Mouse (Mus musculus) heart, adult 2 months (tissue): ENCODE data around the gene Gnb3. TPM values are rescaled to one million over a fixed set of nuclear protein-coding genes. Genes with fewer than 3 reads are reported as not detected.
"Not testable (repeated sequence)": the region's sequence is repeated elsewhere in the genome, so short reads cannot be mapped to it uniquely, and the experiment has no call there.

Experiments
- DNase-seq, 2 experiments: peaks; one replicate each; pipeline ENCODE4 v3.0.0; 2021
- H3K27ac ChIP-seq: fragments of 200-600 bp; 2 replicates; pipeline ENCODE4 v1.8.1; 2022
- H3K27me3 ChIP-seq: fragments of 200-500 bp; 2 replicates; pipeline ENCODE4 v1.6.1; 2012; ENCODE audit warnings: mild to moderate bottlenecking, low read length, inconsistent platforms, mixed read lengths; ENCODE audit not compliant: control insufficient read depth, insufficient read depth
- H3K36me3 ChIP-seq: fragments of 200-500 bp; 2 replicates; pipeline ENCODE4 v1.6.1; 2012; ENCODE audit warnings: low read length, inconsistent platforms; ENCODE audit not compliant: control insufficient read depth, insufficient read depth
- H3K4me1 ChIP-seq: fragments of 200-500 bp; 2 replicates; pipeline ENCODE4 v1.6.1; 2011; ENCODE audit warnings: low read length; ENCODE audit not compliant: control insufficient read depth, insufficient read depth
- H3K4me3 ChIP-seq: fragments of 200-600 bp; 2 replicates; pipeline ENCODE4 v1.8.1; 2022
- H3K79me2 ChIP-seq: fragments of 200-500 bp; replicated peaks from 2 replicates; pipeline ENCODE4 v1.6.1; 2012; ENCODE audit warnings: mild to moderate bottlenecking, inconsistent platforms, low read length, moderate library complexity, mixed read lengths; ENCODE audit not compliant: control insufficient read depth, insufficient read depth
- H3K9ac ChIP-seq: fragments of 200-500 bp; 2 replicates; pipeline ENCODE4 v1.6.1; 2012; ENCODE audit warnings: low read depth, mild to moderate bottlenecking, control low read depth, inconsistent platforms, low read length, mixed read lengths
- CTCF ChIP-seq: fragments of 200-600 bp; IDR thresholded peaks from 2 replicates; pipeline ENCODE4 v1.8.1; 2022; ENCODE audit warnings: antibody characterized with exemption, mild to moderate bottlenecking, moderate library complexity
- EP300 ChIP-seq: fragments of 200-500 bp; IDR thresholded peaks from 2 replicates; pipeline ENCODE4 v1.6.1; 2011; ENCODE audit warnings: low read depth, low read length, control low read depth; ENCODE audit not compliant: insufficient read depth
- POLR2A ChIP-seq: fragments of 200-500 bp; IDR thresholded peaks from 2 replicates; pipeline ENCODE4 v1.6.1; 2011; ENCODE audit warnings: mild to moderate bottlenecking, low read depth, low read length, control low read depth; ENCODE audit not compliant: insufficient read depth
- WGBS: fragments of 180-500 bp; shearing (Covaris S2); methylation state at CpG from one replicate; pipeline ENCODE4 v1.1.7; 2018; 5-methylcytosine and 5-hydroxymethylcytosine counted together
- intact Hi-C: fragments of 180-260 bp; cut with DNase I; formaldehyde crosslinking; loops from one replicate; pipeline ENCODE4 v1.15.1; 2025
- polyA plus RNA-seq: library from polyadenylated mRNA; depleted of rRNA; stranded (reverse); fragments of >200 nt; gene quantifications from 2 replicates; pipeline ENCODE4 v1.2.3, GENCODE M21; 2012
- total RNA-seq, 2 experiments: library from RNA; stranded (reverse); gene quantifications; 2 replicates each; pipeline ENCODE4 v1.2.3; 2021

The Gnb3 gene
- total and polyA plus RNA-seq, 3 experiments, result 6.1 to 14.0 (median 10.9) TPM

DNA sequence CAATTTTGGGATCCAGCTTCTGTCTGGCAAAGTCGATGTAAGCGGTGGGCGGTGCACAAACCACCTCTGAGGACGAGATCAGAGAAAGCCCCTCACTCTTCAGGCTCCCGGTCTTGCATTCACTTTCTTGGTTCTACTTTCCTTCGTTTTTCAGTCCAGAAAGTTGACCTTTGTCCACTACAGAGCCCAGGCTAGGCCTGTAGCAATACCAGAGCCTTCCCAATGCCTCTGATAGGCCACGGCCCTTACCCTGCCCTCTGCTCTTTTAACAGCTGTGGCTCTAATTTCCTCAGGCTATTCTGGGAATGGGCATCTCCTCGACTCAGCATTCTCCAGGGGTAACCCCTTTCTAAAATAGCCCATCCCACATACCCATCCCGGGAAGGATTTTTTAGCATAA lies 27.2 kb downstream of the Gnb3 start:
- no peaks in the 10 kb centered on the region for H3K79me2 ChIP-seq
- no peak for TF ChIP-seq POLR2A
- no peak for TF ChIP-seq CTCF
- no peak for TF ChIP-seq EP300
- WGBS, result 27% methylated on average over 9 of the region's 9 CpGs
- H3K27ac ChIP-seq, result peak overlapping the region; percentile 92
- peak overlapping the region; percentile 70 for H3K9ac ChIP-seq
- intact Hi-C loops, result no loop called here
- no peaks in the 10 kb centered on the region for H3K27me3 ChIP-seq
- H3K36me3 ChIP-seq, result no peaks in the 10 kb centered on the region; the same call in 1 of the 2 replicates
- H3K4me1 ChIP-seq, result peaks cover 13% of the 10 kb centered on the region
- DNase-seq, result peak; percentile 12 to 24
- peak overlapping the region; percentile 85 for H3K4me3 ChIP-seq

DNA sequence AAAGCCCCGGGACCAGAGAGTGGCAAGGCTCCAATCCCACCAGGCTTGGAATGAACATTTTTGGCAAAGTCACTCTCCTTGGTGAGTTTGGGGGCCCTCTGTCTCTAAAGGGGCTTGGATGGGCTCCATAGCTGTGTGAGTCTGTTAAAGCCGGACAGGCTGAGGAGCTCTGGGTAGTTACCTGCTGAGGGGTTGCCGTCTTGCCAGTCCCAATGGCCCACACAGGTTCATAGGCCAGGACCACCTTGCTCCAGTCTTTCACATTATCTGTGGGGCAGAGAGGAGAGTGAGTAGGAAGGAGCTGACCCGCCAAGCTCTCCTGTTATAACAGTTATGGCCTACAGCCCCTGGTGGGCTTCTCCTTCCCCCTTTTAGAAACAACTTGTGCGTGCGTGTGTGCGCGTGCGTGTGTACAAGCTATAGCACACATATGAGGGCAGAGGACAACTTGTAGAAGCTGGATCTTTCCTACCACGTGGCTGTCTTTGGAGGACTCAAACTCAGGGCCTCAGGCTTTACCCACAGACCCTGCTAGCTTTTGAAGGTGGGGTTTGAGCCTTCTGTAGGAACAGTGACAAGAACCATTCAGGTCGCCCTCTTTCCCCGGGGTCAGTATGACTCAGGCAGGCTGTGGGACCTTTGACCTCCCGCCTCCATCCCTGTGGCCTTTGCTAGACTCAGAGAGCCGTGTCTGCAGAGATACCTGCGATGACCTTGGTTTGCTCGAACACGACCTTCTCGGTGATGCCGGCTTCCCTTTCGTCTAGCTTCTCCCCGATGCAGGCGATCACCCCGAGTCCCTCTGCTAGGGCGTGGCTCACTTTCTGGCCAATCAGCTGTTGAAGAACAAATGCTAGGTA lies 28.1 kb downstream of the Gnb3 start:
- H3K9ac ChIP-seq, result no peak overlapping the region
- H3K27me3 ChIP-seq, result no peaks in the 10 kb centered on the region
- intact Hi-C loops, result no loop called here
- H3K36me3 ChIP-seq, result no peaks in the 10 kb centered on the region; the same call in 1 of the 2 replicates
- TF ChIP-seq POLR2A (no peak), CTCF (no peak), EP300 (no peak)
- peak; percentile 7 to 13 for DNase-seq
- H3K27ac ChIP-seq, result no peak overlapping the region
- no peaks in the 10 kb centered on the region for H3K79me2 ChIP-seq
- H3K4me3 ChIP-seq, result no peak overlapping the region; the same call in 1 of the 2 replicates
- 72% methylated on average over 24 of the region's 24 CpGs for WGBS
- H3K4me1 ChIP-seq, result peaks cover 16% of the 10 kb centered on the region

DNA sequence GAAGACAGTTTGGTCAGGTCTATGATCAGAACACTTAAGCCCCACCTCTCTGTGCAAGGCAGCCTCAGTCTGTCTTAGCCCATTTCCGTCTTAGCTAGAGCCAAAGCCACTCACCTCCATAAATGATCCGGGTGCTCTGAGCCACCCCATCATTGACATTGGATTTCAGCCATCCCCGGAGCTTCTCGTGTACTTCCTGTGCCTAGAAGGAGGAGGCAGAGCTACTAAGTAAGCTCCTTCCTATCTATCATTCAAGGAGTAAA lies 28.7 kb downstream of the Gnb3 start:
- Histone ChIP-seq H3K79me2 (no peaks in the 10 kb centered on the region), H3K27ac (no peak overlapping the region), H3K4me1 (peaks cover 16% of the 10 kb centered on the region), H3K4me3 (no peak overlapping the region), H3K36me3 (no peaks in the 10 kb centered on the region; the same call in 1 of the 2 replicates), H3K27me3 (no peaks in the 10 kb centered on the region), H3K9ac (no peak overlapping the region)
- intact Hi-C loops, result no loop called here
- TF ChIP-seq EP300 (no peak), POLR2A (no peak), CTCF (no peak)
- 41% methylated on average over 4 of the region's 4 CpGs for WGBS
- DNase-seq, result no peak

DNA sequence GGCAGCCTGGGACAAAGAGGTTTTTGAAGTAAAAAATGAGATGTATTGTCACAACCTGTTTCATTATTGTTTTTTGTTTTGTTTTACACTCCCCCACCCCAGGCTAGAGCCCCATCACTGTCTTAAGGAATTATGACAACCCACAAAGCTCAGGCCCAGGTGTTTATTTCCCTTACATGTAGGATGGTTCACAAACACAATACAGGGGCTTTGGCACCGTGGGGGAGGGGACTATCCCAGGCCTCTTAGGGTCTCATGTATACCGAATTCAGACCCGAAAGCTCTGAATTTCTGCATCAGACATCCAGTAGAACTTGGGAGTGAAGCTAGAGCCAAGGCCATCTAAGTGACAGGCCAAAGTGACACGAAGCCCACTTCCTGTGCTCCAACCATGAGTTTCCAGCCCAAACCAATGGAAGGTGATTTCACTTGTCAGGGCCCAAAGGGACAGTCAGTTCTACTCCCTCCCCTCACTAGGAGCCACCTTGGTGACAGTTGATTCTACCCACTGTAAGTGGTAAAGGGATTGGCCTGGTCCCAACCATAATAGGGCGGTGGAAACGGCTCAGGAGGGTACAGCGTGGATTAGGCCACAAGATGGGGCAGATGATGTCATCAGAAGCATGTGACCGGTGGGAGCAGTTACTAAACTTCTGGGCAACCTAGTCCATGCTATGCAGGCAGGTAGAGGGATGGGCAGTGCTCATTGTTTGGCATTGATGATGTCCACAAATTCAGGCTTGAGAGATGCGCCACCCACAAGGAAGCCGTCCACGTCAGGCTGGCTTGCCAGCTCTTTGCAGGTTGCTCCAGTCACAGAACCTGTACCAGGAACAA lies 29.3 kb downstream of the Gnb3 start:
- intact Hi-C loops, H3K27ac ChIP-seq, H3K27me3 ChIP-seq, H3K9ac ChIP-seq, H3K4me3 ChIP-seq, H3K79me2 ChIP-seq, H3K36me3 ChIP-seq: not testable (repeated sequence)
- peak; percentile 10 to 16 for DNase-seq
- H3K4me1 ChIP-seq, result peaks cover 16% of the 10 kb centered on the region
- WGBS, result 70% methylated on average over 11 of the region's 11 CpGs

DNA sequence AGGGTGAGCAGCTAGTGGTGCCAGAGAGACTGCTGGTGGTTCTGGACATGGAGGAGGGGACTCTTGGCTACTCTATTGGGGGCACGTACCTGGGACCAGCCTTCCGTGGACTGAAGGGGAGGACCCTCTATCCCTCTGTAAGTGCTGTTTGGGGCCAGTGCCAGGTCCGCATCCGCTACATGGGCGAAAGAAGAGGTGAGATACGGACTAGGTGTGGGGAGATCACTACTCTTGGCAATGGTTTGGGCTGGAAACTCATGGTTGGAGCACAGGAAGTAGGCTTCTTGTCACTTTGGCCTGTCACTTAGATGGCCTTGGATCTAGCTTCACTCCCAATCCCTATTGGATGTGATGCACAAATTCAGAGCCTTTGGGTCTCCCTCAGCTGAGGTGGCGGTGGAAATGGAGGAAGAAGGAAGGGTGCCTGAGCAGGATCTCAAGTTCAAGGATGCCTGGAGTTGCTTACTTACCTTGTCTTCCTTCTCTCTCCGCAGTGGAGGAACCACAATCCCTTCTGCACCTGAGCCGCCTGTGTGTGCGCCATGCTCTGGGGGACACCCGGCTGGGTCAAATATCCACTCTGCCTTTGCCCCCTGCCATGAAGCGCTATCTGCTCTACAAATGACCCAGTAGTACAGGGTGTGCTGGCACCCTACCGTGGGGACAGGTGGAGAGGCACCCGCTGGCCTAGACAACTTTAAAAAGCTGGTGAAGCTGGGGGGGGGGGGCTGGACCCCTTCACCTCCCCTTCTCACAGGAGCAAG lies 30.1 kb downstream of the Gnb3 start:
- peaks cover 16% of the 10 kb centered on the region for H3K4me1 ChIP-seq
- peak overlapping the region; percentile 61 for H3K4me3 ChIP-seq
- 0 out of 2 replicates have a peak, but pooled peaks have one; percentile 6 for TF ChIP-seq POLR2A
- no peak for TF ChIP-seq EP300
- no peak for TF ChIP-seq CTCF
- DNase-seq, result no peak
- no peaks in the 10 kb centered on the region for H3K79me2 ChIP-seq
- WGBS, result 44% methylated on average over 14 of the region's 14 CpGs
- no peaks in the 10 kb centered on the region; the same call in 1 of the 2 replicates for H3K36me3 ChIP-seq
- H3K27ac ChIP-seq, result peak overlapping the region; percentile 81; the same call in 1 of the 2 replicates
- intact Hi-C loops, result loop anchor here (5.0 kb wide), 2 partner anchors 68 to 108 kb away; partner anchors contain the start of gene Grcc10
- H3K27me3 ChIP-seq, result no peaks in the 10 kb centered on the region
- H3K9ac ChIP-seq, result peak overlapping the region; percentile 8
